Mouse (Mus musculus): ENCODE measurements around the gene Ttyh2.
A peak's percentile ranks its signal among the peaks of the same experiment; 100 is the strongest.

DNA sequence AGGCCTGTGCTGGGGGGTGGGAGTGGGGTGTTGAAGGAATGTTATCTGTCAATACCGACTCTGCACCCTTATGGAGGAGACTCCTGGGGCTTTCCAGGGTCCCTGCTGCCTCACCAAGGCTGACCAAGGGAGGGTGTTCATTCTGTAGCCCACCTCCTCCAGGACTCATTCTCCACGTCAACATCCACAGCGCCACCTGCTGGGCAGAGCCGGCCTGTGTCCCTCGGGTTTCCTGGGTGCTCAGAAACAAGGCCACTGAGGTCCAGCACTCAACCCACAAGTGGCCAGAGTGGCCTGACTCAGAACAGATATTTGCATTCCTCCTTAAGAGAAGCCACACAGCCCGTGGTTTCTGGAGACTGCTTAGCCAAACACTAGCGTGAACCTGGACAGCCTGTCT is 17.5 kb upstream of the Ttyh2 start:
- TF ChIP-seq CTCF (IDR thresholded peaks at IDR 0.05; ENCODE audit: low read depth) (peak; percentile 75), EP300 (IDR thresholded peaks at IDR 0.05; ENCODE audit: low read depth) (no peak)

Data from liver, postnatal 0 days (tissue).